ENCODE assay signal across 20 mouse cellular contexts in genomic region chr1:127508921-127509320, GRCm38 (mm10).
A peak's percentile ranks its signal among the peaks of the same experiment; 100 is the strongest.
DNase-seq lines count a peak whose midpoint lies in the region; ATAC-seq and TF ChIP-seq lines count a peak whose summit lies in the region.
"Had no signal": no experiment of that assay in that cellular context is flagged by ENCODE, and none has a peak within 500 bp of the region (broad histone marks: within the 10 kb centered on the region; RNA-seq: fewer than 3 reads in every experiment).

No protein-coding gene starts in this region.

- H3K4me3 ChIP-seq in cerebellum, adult 2 months (replicated peaks; ENCODE audit: insufficient read depth, low read depth, low read length): no peak overlapping the region
- H3K4me3 ChIP-seq in hindbrain, embryonic 14.5 days (replicated peaks; ENCODE audit: low read length): no peak overlapping the region
- H3K4me3 ChIP-seq in neural tube, embryonic 13.5 days: no peak overlapping the region
- H3K4me3 ChIP-seq: lung, embryonic 15.5 days; myocyte had no signal

- no peaks in the 10 kb centered on the region for H3K27me3 ChIP-seq in cerebellum, adult 2 months (ENCODE audit: control insufficient read depth, insufficient read depth, low read length)
- H3K27me3 ChIP-seq in hindbrain, embryonic 14.5 days (ENCODE audit: control insufficient read depth, insufficient read depth, low read length): no peaks in the 10 kb centered on the region
- H3K27me3 ChIP-seq in neural tube, embryonic 13.5 days: peaks cover 55% of the 10 kb centered on the region
- H3K27me3 ChIP-seq: lung, embryonic 15.5 days had no signal

- no peak overlapping the region for H3K4me2 ChIP-seq in hindbrain, embryonic 14.5 days (replicated peaks)
- no peak overlapping the region for H3K4me2 ChIP-seq in neural tube, embryonic 13.5 days
- H3K4me2 ChIP-seq: heart, embryonic 11.5 days; liver, embryonic 11.5 days; lung, embryonic 15.5 days had no signal

- no peak; the same call in 1 of the 2 replicates for ATAC-seq in hindbrain, embryonic 14.5 days (ENCODE audit: low FRiP score)
- ATAC-seq in neural tube, embryonic 13.5 days (ENCODE audit: low read depth): peak; percentile 36; the same call in 1 of the 2 replicates
- ATAC-seq: Patski had no signal

- H3K27ac ChIP-seq in cerebellum, adult 2 months (ENCODE audit: insufficient read depth, low read length): peak overlapping the region; percentile 58; the same call in 1 of the 2 replicates
- peak overlapping the region; percentile 74 for H3K27ac ChIP-seq in hindbrain, embryonic 14.5 days
- H3K27ac ChIP-seq in neural tube, embryonic 13.5 days (replicated peaks): peak overlapping the region; percentile 78
- H3K27ac ChIP-seq: lung, embryonic 15.5 days had no signal

- no peak for TF ChIP-seq POLR2A in cerebellum, adult 2 months (IDR thresholded peaks at IDR 0.05; ENCODE audit: borderline replicate concordance, insufficient read depth, low read length)

- peaks cover 46% of the 10 kb centered on the region for H3K4me1 ChIP-seq in cerebellum, adult 2 months (ENCODE audit: control insufficient read depth, insufficient read depth, low read length)
- peaks cover 23% of the 10 kb centered on the region; the same call in 1 of the 2 replicates for H3K4me1 ChIP-seq in hindbrain, embryonic 14.5 days (replicated peaks; ENCODE audit: control insufficient read depth, insufficient read depth, low read length)
- H3K4me1 ChIP-seq in neural tube, embryonic 13.5 days (replicated peaks): peaks cover 27% of the 10 kb centered on the region
- H3K4me1 ChIP-seq: lung, embryonic 15.5 days had no signal

- H3K9ac ChIP-seq in hindbrain, embryonic 14.5 days: no peak overlapping the region
- H3K9ac ChIP-seq in neural tube, embryonic 13.5 days: no peak overlapping the region
- H3K9ac ChIP-seq: lung, embryonic 15.5 days had no signal

- H3K36me3 ChIP-seq in hindbrain, embryonic 14.5 days (replicated peaks; ENCODE audit: control insufficient read depth, insufficient read depth): no peaks in the 10 kb centered on the region
- no peaks in the 10 kb centered on the region for H3K36me3 ChIP-seq in neural tube, embryonic 13.5 days
- H3K36me3 ChIP-seq: lung, embryonic 15.5 days had no signal

- H3K9me3 ChIP-seq in hindbrain, embryonic 14.5 days (ENCODE audit: control insufficient read depth, low read length): no peaks in the 10 kb centered on the region
- H3K9me3 ChIP-seq in neural tube, embryonic 13.5 days: no peaks in the 10 kb centered on the region
- H3K9me3 ChIP-seq: lung, embryonic 15.5 days had no signal

- DNase-seq in heart, adult 11 months: peak; percentile 66
- DNase-seq in heart, postnatal 4 days: no peak
- peak; percentile 74 to 89 for DNase-seq in cerebellum, adult 2 months
- no peak for DNase-seq in hindbrain, embryonic 14.5 days (ENCODE audit: low spot score)
- DNase-seq in adrenal gland, postnatal 14 days: no peak
- DNase-seq in ovary, postnatal 36 days (ENCODE audit: low spot score): no peak
- no peak for DNase-seq in embryo, embryonic 10 days (ENCODE audit: low spot score)
- DNase-seq: B cell, adult 2 months; gastrocnemius, postnatal 14 days; heart, postnatal 36 days; kidney, adult 11 months; kidney, postnatal 25 days; right cerebral cortex, postnatal 25 days; thymus, postnatal 4 days had no signal

- 12% methylated on average over 8 of the region's 8 CpGs for WGBS in cerebellum, adult 2 months
- WGBS in hindbrain, embryonic 14.5 days: 64% methylated on average over 8 of the region's 8 CpGs
- 66% methylated on average over 8 of the region's 8 CpGs for WGBS in neural tube, embryonic 13.5 days

- TF ChIP-seq CTCF in cerebellum, adult 2 months (IDR thresholded peaks at IDR 0.05; ENCODE audit: borderline replicate concordance, insufficient read depth, low read depth, low read length): no peak

Comparison
In these comparisons a context has a peak if more than half of its experiments do, and no peak if none do; other contexts are left out.
1. DNase-seq: peak in heart, adult 11 months (single experiment) and cerebellum, adult 2 months (2 of 2); none in heart, postnatal 4 days (single experiment), hindbrain, embryonic 14.5 days (single experiment), adrenal gland, postnatal 14 days (single experiment), ovary, postnatal 36 days (single experiment) and embryo, embryonic 10 days (single experiment).
2. Peak in every context shown above with its lines, with median percentiles within 50 percentile points of each other: H3K27ac ChIP-seq.